Mouse (Mus musculus) kidney, postnatal 0 days (tissue): Measurements from ENCODE around the gene Gm6040. TPM values are rescaled to one million over a fixed set of nuclear protein-coding genes. Genes with fewer than 3 reads are reported as not detected.

ENCODE experiments used
- ATAC-seq: fragments of 200-750 bp; cut with Nextera tagmentation; replicated peaks from 2 replicates; pipeline ENCODE4 v1.8.0; 2017; ENCODE audit warnings: low read depth, moderate number of reproducible peaks, moderate TSS enrichment, moderate library complexity; ENCODE audit not compliant: low FRiP score
- DNase-seq: peaks from one replicate; pipeline ENCODE4 v3.0.0-alpha.2; 2016; ENCODE audit warnings: low spot score
- H3K27ac ChIP-seq: fragments of 300-500 bp; sonication (generic); 2 replicates; pipeline ENCODE4 v1.5.1; 2014; ENCODE audit warnings: mild to moderate bottlenecking
- H3K27me3 ChIP-seq: fragments of 300-500 bp; sonication (generic); 2 replicates; pipeline ENCODE4 v1.6.1; 2014; ENCODE audit warnings: low read length, mixed read lengths; ENCODE audit not compliant: insufficient read depth
- H3K36me3 ChIP-seq: fragments of 300-500 bp; sonication (generic); 2 replicates; pipeline ENCODE4 v1.6.1; 2014; ENCODE audit warnings: low read length, mixed read lengths; ENCODE audit not compliant: insufficient read depth
- H3K4me1 ChIP-seq: fragments of 300-500 bp; sonication (generic); replicated peaks from 2 replicates; pipeline ENCODE4 v1.6.1; 2014; ENCODE audit warnings: antibody characterized with exemption, low read length, mixed read lengths; ENCODE audit not compliant: insufficient read depth
- H3K4me2 ChIP-seq: fragments of 300-500 bp; sonication (generic); 2 replicates; pipeline ENCODE4 v1.6.1; 2014; ENCODE audit warnings: mild to moderate bottlenecking, low read length, moderate library complexity, mixed read lengths
- H3K4me3 ChIP-seq: fragments of 300-500 bp; sonication (generic); replicated peaks from 2 replicates; pipeline ENCODE4 v1.5.1; 2014; ENCODE audit warnings: low read depth, low read length
- H3K9ac ChIP-seq: fragments of 300-500 bp; sonication (generic); 2 replicates; pipeline ENCODE4 v1.6.1; 2014; ENCODE audit warnings: low read depth, low read length
- H3K9me3 ChIP-seq: fragments of 300-500 bp; sonication (generic); replicated peaks from 2 replicates; pipeline ENCODE4 v1.6.1; 2016; ENCODE audit warnings: low read length, inconsistent platforms, mixed read lengths
- CTCF ChIP-seq: IDR thresholded peaks from 2 replicates; pipeline ENCODE4 v1.5.1; 2016; ENCODE audit warnings: antibody characterized with exemption, low read depth, mild to moderate bottlenecking, moderate library complexity
- WGBS: fragments of 180-500 bp; shearing (Covaris S2); extraction: QIAGEN DNeasy Blood & Tissue Kit; methylation state at CpG from one replicate; pipeline ENCODE4 v1.1.7; 2014; 5-methylcytosine and 5-hydroxymethylcytosine counted together
- polyA plus RNA-seq: library from polyadenylated mRNA; unstranded; fragments of >200 nt; fragmentation: Nextera tagmentation; extraction: Ambion mirVana; gene quantifications from 2 replicates; pipeline ENCODE4 v1.2.1, GENCODE M21; 2015

Gm6040 gene
- polyA plus RNA-seq, 1 experiment from 2014 or later = 0.13 TPM

- Histone ChIP-seq H3K27ac (no peak within 1 kb of the TSS), H3K4me1 (no peaks in the 10 kb centered on the region), H3K27me3 (no peaks in the 10 kb centered on the region), H3K4me3 (no peak within 1 kb of the TSS), H3K36me3 (no peaks in the 10 kb centered on the region), H3K9ac (no peak within 1 kb of the TSS), H3K4me2 (no peak within 1 kb of the TSS), H3K9me3 (no peaks in the 10 kb centered on the region)
- 72% methylated on average over 2 of the region's 2 CpGs for WGBS
- no peak for DNase-seq
- no peak for TF ChIP-seq CTCF
- ATAC-seq = no peak
Measured at GRCm38 (mm10) chr8:20892369-20892768, 29.5 kb downstream of the Gm6040 start, which contains the start of gene Defb33. Gene Defb33, plus strand, starts transcription at chr8:20892669.

- no peak overlapping the region for H3K27ac ChIP-seq
- no peak overlapping the region for H3K9ac ChIP-seq
- H3K4me3 ChIP-seq = no peak overlapping the region
- ATAC-seq = no peak
- no peaks in the 10 kb centered on the region for H3K36me3 ChIP-seq
- H3K9me3 ChIP-seq = no peaks in the 10 kb centered on the region
- 36% methylated on average over 6 of the region's 6 CpGs for WGBS
- TF ChIP-seq CTCF = no peak
- no peak overlapping the region for H3K4me2 ChIP-seq
- no peaks in the 10 kb centered on the region for H3K27me3 ChIP-seq
- no peaks in the 10 kb centered on the region for H3K4me1 ChIP-seq
- peak; percentile 1 for DNase-seq
Measured at GRCm38 (mm10) chr8:20874608-20875007, 47.3 kb downstream of the Gm6040 start.

Other genes starting within 250 kb of the Gm6040 start
- not detected in 2 replicates for gene Defb33, start 29.4 kb downstream of the Gm6040 start, polyA plus RNA-seq
- not detected in 2 replicates for gene Gm15056, start 19.4 kb downstream of the Gm6040 start, polyA plus RNA-seq
- gene AY761185, start 22.6 kb upstream of the Gm6040 start, polyA plus RNA-seq = not detected in 2 replicates
- gene Defa21, start 103.5 kb upstream of the Gm6040 start, polyA plus RNA-seq = not detected in 2 replicates
- gene Defa23, start 133.0 kb upstream of the Gm6040 start, polyA plus RNA-seq = not detected in 2 replicates
- not detected in 2 replicates for gene Defa35, start 143.0 kb upstream of the Gm6040 start, polyA plus RNA-seq
- not detected in 2 replicates for gene Defa25, start 162.4 kb upstream of the Gm6040 start, polyA plus RNA-seq
- not detected in 2 replicates for gene Gm14851, start 174.0 kb upstream of the Gm6040 start, polyA plus RNA-seq
- not detected in 2 replicates for gene Defa30, start 212.6 kb upstream of the Gm6040 start, polyA plus RNA-seq
- not detected in 2 replicates for gene Defa22, start 240.2 kb upstream of the Gm6040 start, polyA plus RNA-seq